Mouse (Mus musculus) liver, embryonic 14.5 days (tissue): ENCODE measurements around the gene Steap4.
"Not testable (repeated sequence)": the region's sequence is repeated elsewhere in the genome, so short reads cannot be mapped to it uniquely, and the experiment has no call there.

Experiments used
- CTCF ChIP-seq: IDR thresholded peaks from 2 replicates; pipeline ENCODE4 v1.5.1; 2016; ENCODE audit warnings: antibody characterized with exemption, low read depth, control low read depth
- EP300 ChIP-seq: IDR thresholded peaks from 2 replicates; pipeline ENCODE4 v1.6.1; 2016; ENCODE audit warnings: antibody characterized with exemption, low read depth

GRCm38 (mm10) chr5:7991631-7992030 lies 31.4 kb downstream of the Steap4 start:
- not testable (repeated sequence) for TF ChIP-seq CTCF, EP300
